Mouse (Mus musculus) forebrain, embryonic 11.5 days (tissue): ENCODE measurements around the gene Nudt1. TPM values are rescaled to one million over a fixed set of nuclear protein-coding genes. Genes with fewer than 3 reads are reported as not detected.
A peak's percentile ranks its signal among the peaks of the same experiment; 100 is the strongest.

ENCODE experiments used
- ATAC-seq: fragments of 200-750 bp; cut with Nextera tagmentation; replicated peaks from 2 replicates; pipeline ENCODE4 v1.8.0; 2017; ENCODE audit warnings: moderate TSS enrichment; ENCODE audit not compliant: low FRiP score
- DNase-seq: peaks from one replicate; pipeline ENCODE4 v3.0.0-alpha.2; 2017; ENCODE audit warnings: low spot score
- H3K27ac ChIP-seq: fragments of 300-500 bp; sonication (generic); 2 replicates; pipeline ENCODE4 v1.5.1; 2014; ENCODE audit warnings: low read depth, low read length
- H3K27me3 ChIP-seq: fragments of 300-500 bp; sonication (generic); 2 replicates; pipeline ENCODE4 v1.6.1; 2014; ENCODE audit warnings: mild to moderate bottlenecking, low read length, mixed read lengths; ENCODE audit not compliant: control insufficient read depth, insufficient read depth
- H3K36me3 ChIP-seq: fragments of 300-500 bp; sonication (generic); 2 replicates; pipeline ENCODE4 v1.6.1; 2014; ENCODE audit warnings: mild to moderate bottlenecking, low read length, moderate library complexity, mixed read lengths; ENCODE audit not compliant: control insufficient read depth, insufficient read depth
- H3K4me1 ChIP-seq: fragments of 300-500 bp; sonication (generic); replicated peaks from 2 replicates; pipeline ENCODE4 v1.6.1; 2014; ENCODE audit warnings: low read length, mixed read lengths; ENCODE audit not compliant: control insufficient read depth, insufficient read depth
- H3K4me2 ChIP-seq: fragments of 300-500 bp; sonication (generic); 2 replicates; pipeline ENCODE4 v1.6.1; 2014; ENCODE audit warnings: low read depth, mild to moderate bottlenecking, low read length, moderate library complexity, mixed read lengths; ENCODE audit not compliant: severe bottlenecking
- H3K4me3 ChIP-seq: fragments of 300-500 bp; sonication (generic); 2 replicates; pipeline ENCODE4 v1.5.1; 2014; ENCODE audit warnings: low read depth, low read length
- H3K9ac ChIP-seq: fragments of 300-500 bp; sonication (generic); 2 replicates; pipeline ENCODE4 v1.6.1; 2014; ENCODE audit warnings: low read length
- H3K9me3 ChIP-seq: fragments of 300-500 bp; sonication (generic); 2 replicates; pipeline ENCODE4 v1.6.1; 2016; ENCODE audit warnings: low read length, mixed read lengths; ENCODE audit not compliant: control insufficient read depth
- WGBS: fragments of 180-500 bp; shearing (Covaris S2); extraction: QIAGEN DNeasy Blood & Tissue Kit; methylation state at CpG from one replicate; pipeline ENCODE4 v1.1.7; 2014; 5-methylcytosine and 5-hydroxymethylcytosine counted together
- polyA plus RNA-seq: library from polyadenylated mRNA; unstranded; fragments of >200 nt; fragmentation: Nextera tagmentation; extraction: Ambion mirVana; gene quantifications from 2 replicates; pipeline ENCODE4 v1.2.1, GENCODE M21; 2014

Nudt1 gene
- 42.2 and 51.2 TPM in 2 replicates for polyA plus RNA-seq

DNA sequence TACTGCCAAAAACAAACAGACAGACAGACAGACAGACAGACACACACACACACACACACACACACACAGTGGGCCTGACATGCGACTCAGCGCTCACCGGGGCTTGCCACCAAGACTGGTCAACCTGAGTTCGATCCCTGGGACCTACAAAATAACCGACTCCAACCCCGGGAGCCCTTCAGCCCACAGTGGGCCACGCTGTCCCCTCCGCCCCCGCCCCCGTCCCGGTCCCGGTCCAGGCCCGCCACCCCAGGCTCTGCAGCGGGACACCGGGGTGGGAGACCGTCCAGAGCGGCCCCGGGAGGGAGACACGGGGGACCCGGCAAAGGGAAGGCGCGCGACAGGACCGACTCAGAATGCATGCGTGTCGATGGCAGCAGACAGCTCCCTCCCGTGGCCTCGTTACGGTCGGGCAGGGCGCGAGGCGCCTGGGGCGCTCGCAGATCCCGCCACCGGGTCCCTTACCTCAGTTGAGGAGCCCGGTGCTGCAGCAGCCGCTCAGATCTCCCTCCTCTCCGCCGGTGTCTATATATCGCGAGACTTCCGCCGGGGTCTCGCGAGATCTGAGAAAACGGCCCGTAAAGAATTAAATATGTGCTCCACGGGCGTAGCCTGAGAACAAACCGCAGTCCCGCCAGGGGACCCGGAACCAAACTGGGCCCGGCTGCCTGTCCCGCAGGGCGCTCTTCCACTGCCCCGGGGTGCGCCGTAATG, at the start of gene Nudt1, which contains the start of gene Mad1l1:
Nudt1 (plus strand) TSS at position 615 of the 714 bp plus-strand sequence.
Mad1l1 (minus strand) TSS at position 511 of the 714 bp plus-strand sequence.
- ATAC-seq, result peak; percentile 90
- Histone ChIP-seq H3K4me1 (peaks cover 3% of the 10 kb centered on the region; the same call in 1 of the 2 replicates), H3K9me3 (no peaks in the 10 kb centered on the region), H3K36me3 (no peaks in the 10 kb centered on the region; the same call in 1 of the 2 replicates), H3K27me3 (no peaks in the 10 kb centered on the region), H3K4me3 (peak within 1 kb of the TSS; percentile 90), H3K9ac (peak within 1 kb of the TSS; percentile 98), H3K4me2 (peak within 1 kb of the TSS; percentile 74), H3K27ac (peak within 1 kb of the TSS; percentile 55)
- WGBS, result under 1% methylated on average over 58 of the region's 60 CpGs
- peak; percentile 94 for DNase-seq

DNA sequence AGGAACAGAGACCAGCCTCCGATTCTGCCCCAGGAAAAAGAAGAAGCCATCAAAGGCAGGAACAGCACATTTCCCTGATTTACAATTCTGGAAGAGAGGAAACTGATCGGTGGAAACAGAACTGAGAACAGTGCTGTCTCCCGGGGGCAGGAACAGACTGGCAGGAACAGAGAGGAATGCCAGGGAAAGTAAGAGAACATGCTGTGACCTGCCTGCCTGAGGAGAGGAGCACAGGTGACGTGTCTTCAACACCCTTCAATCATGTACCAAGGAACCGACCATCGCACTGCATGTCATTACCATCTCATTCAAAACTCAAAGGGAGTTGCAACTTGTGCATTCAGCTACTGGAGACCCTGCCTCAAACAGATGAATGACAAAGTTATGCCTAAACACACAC, 44.7 kb upstream of the Nudt1 start:
- Histone ChIP-seq H3K4me1 (no peaks in the 10 kb centered on the region), H3K9me3 (no peaks in the 10 kb centered on the region), H3K36me3 (no peaks in the 10 kb centered on the region), H3K27me3 (no peaks in the 10 kb centered on the region), H3K4me3 (no peak overlapping the region), H3K27ac (no peak overlapping the region), H3K9ac (no peak overlapping the region), H3K4me2 (no peak overlapping the region)
- ATAC-seq (no peak), DNase-seq (no peak)
- WGBS, result 86% methylated on average over 6 of the region's 6 CpGs

DNA sequence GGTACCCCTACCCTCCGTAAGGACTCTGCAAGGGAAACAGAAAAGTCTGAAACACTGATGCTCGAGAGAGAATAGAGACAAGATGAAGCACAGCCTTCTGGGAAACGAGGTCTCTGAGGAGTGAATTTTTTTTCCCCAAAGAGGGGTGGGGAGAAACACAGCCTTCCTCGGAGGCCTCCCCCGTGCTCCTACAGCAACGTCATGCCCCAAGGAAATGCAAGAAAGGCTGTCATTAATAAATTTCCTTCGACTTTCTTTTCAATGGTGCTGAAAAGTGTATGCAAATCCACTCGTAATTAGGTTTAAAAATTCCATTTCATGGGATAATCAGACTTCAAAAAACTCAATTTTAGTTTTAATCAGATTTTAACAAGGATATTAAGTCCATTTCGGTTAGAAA, 41.3 kb upstream of the Nudt1 start:
- DNase-seq, result no peak
- Histone ChIP-seq H3K9me3 (no peaks in the 10 kb centered on the region), H3K4me1 (no peaks in the 10 kb centered on the region), H3K27me3 (no peaks in the 10 kb centered on the region), H3K4me3 (no peak overlapping the region), H3K27ac (no peak overlapping the region), H3K36me3 (no peaks in the 10 kb centered on the region), H3K9ac (no peak overlapping the region), H3K4me2 (no peak overlapping the region)
- WGBS, result 76% methylated on average over 9 of the region's 9 CpGs
- ATAC-seq, result no peak

DNA sequence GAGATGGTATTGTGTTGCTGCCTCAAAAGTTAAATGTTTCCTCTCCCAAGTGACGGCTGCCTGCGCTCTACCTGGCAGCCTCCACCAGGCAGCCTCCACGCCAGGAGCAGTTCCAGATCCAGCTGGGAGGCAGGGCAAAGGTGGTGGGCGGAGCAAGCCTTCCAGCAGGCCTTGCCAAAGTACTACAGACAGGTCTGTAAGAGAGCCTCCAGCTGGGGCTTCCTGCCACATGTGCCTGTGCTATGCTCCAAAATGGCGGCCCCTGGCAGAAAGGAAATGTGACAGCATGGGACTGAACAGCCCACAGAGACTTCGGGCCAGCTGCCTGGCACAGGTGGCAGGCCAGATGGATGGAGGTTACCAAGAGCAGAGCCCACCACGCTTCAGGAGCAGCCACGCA, 39.1 kb upstream of the Nudt1 start:
- Histone ChIP-seq H3K4me2 (no peak overlapping the region), H3K9me3 (no peaks in the 10 kb centered on the region), H3K9ac (no peak overlapping the region), H3K4me1 (no peaks in the 10 kb centered on the region), H3K27ac (no peak overlapping the region), H3K4me3 (no peak overlapping the region), H3K36me3 (no peaks in the 10 kb centered on the region), H3K27me3 (no peaks in the 10 kb centered on the region)
- no peak for DNase-seq
- ATAC-seq, result no peak
- 78% methylated on average over 8 of the region's 8 CpGs for WGBS

DNA sequence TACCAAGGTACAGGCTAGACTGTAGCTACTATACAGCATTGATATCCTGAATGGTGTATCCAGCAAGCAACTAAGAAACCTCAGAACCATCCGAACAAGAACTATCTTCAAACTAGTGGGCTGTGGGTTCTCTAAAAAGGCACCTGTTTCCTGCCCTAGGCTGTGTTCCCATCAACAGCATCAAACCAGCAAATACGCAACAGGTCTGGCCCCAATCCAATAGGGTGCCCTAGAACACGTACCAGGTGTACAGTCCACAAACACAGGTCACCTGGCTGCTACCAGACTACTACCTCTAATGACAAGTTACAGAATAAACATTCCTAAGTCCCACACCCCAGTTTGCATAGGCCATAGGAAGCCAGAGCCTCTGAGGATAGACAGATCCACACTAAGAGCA, 38.6 kb upstream of the Nudt1 start:
- H3K4me3 ChIP-seq, result no peak overlapping the region
- no peaks in the 10 kb centered on the region for H3K27me3 ChIP-seq
- H3K4me2 ChIP-seq, result no peak overlapping the region
- no peaks in the 10 kb centered on the region for H3K36me3 ChIP-seq
- no peaks in the 10 kb centered on the region for H3K4me1 ChIP-seq
- no peaks in the 10 kb centered on the region for H3K9me3 ChIP-seq
- H3K27ac ChIP-seq, result no peak overlapping the region
- 95% methylated on average over 3 of the region's 3 CpGs for WGBS
- no peak for ATAC-seq
- no peak for DNase-seq
- no peak overlapping the region for H3K9ac ChIP-seq

DNA sequence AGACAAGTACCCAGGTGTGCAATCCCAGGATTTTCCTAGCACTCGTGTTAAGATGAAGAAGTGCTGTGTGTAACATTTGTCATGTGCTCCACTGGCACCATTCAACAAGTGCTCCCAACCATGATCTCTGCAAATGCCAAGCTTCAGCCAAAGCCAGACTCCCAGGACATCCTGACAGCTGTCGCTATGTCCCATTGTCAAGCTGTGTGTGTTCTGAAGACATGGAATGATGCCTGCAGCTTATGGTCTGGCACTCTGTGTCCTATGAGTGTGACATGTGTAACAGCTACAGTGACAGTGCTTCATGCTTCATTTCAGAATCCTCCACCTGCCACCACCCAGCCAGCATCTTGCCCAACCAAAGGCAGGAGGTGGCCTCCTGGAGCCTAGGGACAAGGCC, 37.4 kb upstream of the Nudt1 start:
- no peaks in the 10 kb centered on the region for H3K4me1 ChIP-seq
- H3K36me3 ChIP-seq, result no peaks in the 10 kb centered on the region
- no peak overlapping the region for H3K4me2 ChIP-seq
- no peak overlapping the region for H3K4me3 ChIP-seq
- no peak overlapping the region for H3K27ac ChIP-seq
- H3K27me3 ChIP-seq, result no peaks in the 10 kb centered on the region
- no peak overlapping the region for H3K9ac ChIP-seq
- ATAC-seq, result no peak
- 94% methylated on average over 2 of the region's 2 CpGs for WGBS
- DNase-seq, result no peak
- no peaks in the 10 kb centered on the region for H3K9me3 ChIP-seq

DNA sequence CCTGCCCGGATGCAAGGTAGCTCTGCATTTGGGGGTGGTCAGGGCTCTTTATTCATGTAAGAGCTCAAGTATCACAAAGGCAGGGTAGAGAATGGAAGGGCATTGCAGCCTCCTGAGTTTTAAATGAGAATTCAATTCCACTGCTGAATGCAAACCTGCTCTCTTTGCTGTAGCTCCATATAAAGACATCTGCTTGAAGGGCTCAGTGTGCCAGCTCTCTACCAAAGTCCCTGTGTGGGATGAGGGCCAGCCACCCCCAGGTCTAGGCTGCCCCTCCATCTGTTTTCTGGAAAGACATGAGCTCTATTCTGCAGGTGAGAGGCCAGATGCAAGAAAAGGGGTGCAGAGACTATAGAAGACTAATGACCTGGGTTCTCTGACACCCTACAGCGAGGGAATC, 36.7 kb upstream of the Nudt1 start:
- H3K36me3 ChIP-seq, result no peaks in the 10 kb centered on the region

DNA sequence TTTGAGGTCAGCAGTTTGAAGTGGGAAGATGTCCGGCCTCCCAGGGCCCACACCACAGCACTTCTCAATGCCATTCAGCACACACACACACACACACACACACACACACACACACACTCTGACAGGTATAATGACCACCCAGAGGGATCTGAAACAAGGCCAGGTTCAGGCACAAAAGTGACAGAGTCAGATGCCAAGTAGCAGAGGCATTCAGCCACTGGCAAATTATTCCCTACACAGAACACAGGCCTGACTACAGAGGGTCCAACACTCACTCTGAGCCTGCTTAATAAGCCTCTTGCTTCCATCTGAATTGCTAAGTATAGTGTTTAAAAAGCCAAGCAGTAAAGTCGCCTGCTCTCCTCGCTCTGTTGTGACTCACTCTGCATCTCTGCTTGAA, 33.2 kb upstream of the Nudt1 start:
- Histone ChIP-seq H3K9me3 (no peaks in the 10 kb centered on the region), H3K4me1 (no peaks in the 10 kb centered on the region), H3K9ac (no peak overlapping the region), H3K27ac (no peak overlapping the region), H3K27me3 (no peaks in the 10 kb centered on the region), H3K4me2 (no peak overlapping the region), H3K36me3 (no peaks in the 10 kb centered on the region), H3K4me3 (no peak overlapping the region)
- ATAC-seq (no peak), DNase-seq (no peak)
- 86% methylated on average over 3 of the region's 3 CpGs for WGBS

More for the DNA sequence above, 36.7 kb upstream of the Nudt1 start:
- 82% methylated on average over 2 of the region's 2 CpGs for WGBS
- no peaks in the 10 kb centered on the region for H3K9me3 ChIP-seq
- H3K27ac ChIP-seq, result no peak overlapping the region
- no peaks in the 10 kb centered on the region for H3K27me3 ChIP-seq
- no peak for DNase-seq
- no peak overlapping the region for H3K4me3 ChIP-seq
- H3K4me1 ChIP-seq, result no peaks in the 10 kb centered on the region
- no peak overlapping the region for H3K4me2 ChIP-seq
- no peak overlapping the region for H3K9ac ChIP-seq
- ATAC-seq, result no peak

DNA sequence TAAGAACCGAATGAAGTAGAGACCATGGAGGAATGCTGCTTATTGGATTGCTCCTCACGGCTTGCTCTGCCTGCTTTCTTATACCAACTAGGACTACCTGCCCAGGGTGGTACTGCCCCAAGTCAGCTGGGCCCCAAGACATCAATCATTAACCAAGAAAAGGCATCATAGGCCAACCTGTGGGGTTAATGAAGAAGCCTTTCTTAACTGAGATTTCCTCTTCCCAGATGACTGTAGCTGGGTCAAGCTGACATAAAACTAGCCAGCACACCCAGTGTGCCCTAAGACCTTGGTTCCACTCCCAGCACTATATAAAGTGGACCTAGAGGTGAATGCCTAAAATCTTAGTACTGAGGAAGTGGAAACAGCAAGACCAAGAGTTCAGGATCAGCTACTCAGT, 32.3 kb upstream of the Nudt1 start:
- no peaks in the 10 kb centered on the region for H3K36me3 ChIP-seq
- no peaks in the 10 kb centered on the region for H3K4me1 ChIP-seq
- WGBS, result 92% methylated on average over 2 of the region's 2 CpGs
- ATAC-seq, result no peak
- no peak overlapping the region for H3K27ac ChIP-seq
- H3K4me2 ChIP-seq, result no peak overlapping the region
- no peak overlapping the region for H3K4me3 ChIP-seq
- H3K9me3 ChIP-seq, result no peaks in the 10 kb centered on the region
- no peak for DNase-seq
- no peaks in the 10 kb centered on the region for H3K27me3 ChIP-seq
- H3K9ac ChIP-seq, result no peak overlapping the region
